Mouse (Mus musculus) cerebellum, postnatal 4 days (tissue): ENCODE data around the gene Rtbdn.
A peak's percentile ranks its signal among the peaks of the same experiment; 100 is the strongest.

ENCODE experiments used
- DNase-seq, 2 experiments: peaks; one replicate each; pipeline ENCODE4 v3.0.0; 2022; ENCODE audit warnings: low spot score in 2 of 2, mixed read lengths in 1 of 2

Rtbdn gene

GRCm38 (mm10) chr8:84979599-84980421 is 33.0 kb downstream of the Rtbdn start:
- peak; percentile 62 to 77 for DNase-seq

- DNase-seq, result peak in 1 of 2 experiments; percentile 72
Measured at GRCm38 (mm10) chr8:84980622-84981358, 34.0 kb downstream of the Rtbdn start.

- no peak for DNase-seq
Measured at GRCm38 (mm10) chr8:84981644-84982498, 35.1 kb downstream of the Rtbdn start.

- DNase-seq, result no peak
Measured at GRCm38 (mm10) chr8:84982499-84983011, 35.8 kb downstream of the Rtbdn start.

- no peak for DNase-seq
Measured at GRCm38 (mm10) chr8:84984294-84985048, 37.7 kb downstream of the Rtbdn start.

GRCm38 (mm10) chr8:84985049-84985683 is 38.4 kb downstream of the Rtbdn start:
- no peak for DNase-seq

- peak; percentile 66 to 81 for DNase-seq
Measured at GRCm38 (mm10) chr8:84985684-84986378, 39.0 kb downstream of the Rtbdn start.

- no peak for DNase-seq
Measured at GRCm38 (mm10) chr8:84986379-84986945, 39.7 kb downstream of the Rtbdn start.

GRCm38 (mm10) chr8:84987388-84987787 is 40.6 kb downstream of the Rtbdn start:
- DNase-seq, result no peak

- no peak for DNase-seq
Measured at GRCm38 (mm10) chr8:84987903-84988302, 41.1 kb downstream of the Rtbdn start.

GRCm38 (mm10) chr8:84989311-84989731 is 42.5 kb downstream of the Rtbdn start:
- DNase-seq, result no peak

GRCm38 (mm10) chr8:84989810-84990209 is 43.0 kb downstream of the Rtbdn start:
- DNase-seq, result peak; percentile 90 to 92

GRCm38 (mm10) chr8:84990349-84990748 is 43.6 kb downstream of the Rtbdn start, which contains the start of gene Hook2:
Gene Hook2, plus strand, starts transcription at chr8:84990603.
- DNase-seq, result peak; percentile 94 to 98

- no peak for DNase-seq
Measured at GRCm38 (mm10) chr8:84990836-84991235, 44.0 kb downstream of the Rtbdn start.

GRCm38 (mm10) chr8:84994375-84994774 is 47.6 kb downstream of the Rtbdn start:
- no peak for DNase-seq

GRCm38 (mm10) chr8:84995680-84996079 is 48.9 kb downstream of the Rtbdn start:
- no peak for DNase-seq

- DNase-seq, result no peak
Measured at GRCm38 (mm10) chr8:84996978-84997377, 50.2 kb downstream of the Rtbdn start.

- DNase-seq, result peak; percentile 80 to 91
Measured at GRCm38 (mm10) chr8:84997649-84998295, 51.0 kb downstream of the Rtbdn start.
